In the genomic region with DNA sequence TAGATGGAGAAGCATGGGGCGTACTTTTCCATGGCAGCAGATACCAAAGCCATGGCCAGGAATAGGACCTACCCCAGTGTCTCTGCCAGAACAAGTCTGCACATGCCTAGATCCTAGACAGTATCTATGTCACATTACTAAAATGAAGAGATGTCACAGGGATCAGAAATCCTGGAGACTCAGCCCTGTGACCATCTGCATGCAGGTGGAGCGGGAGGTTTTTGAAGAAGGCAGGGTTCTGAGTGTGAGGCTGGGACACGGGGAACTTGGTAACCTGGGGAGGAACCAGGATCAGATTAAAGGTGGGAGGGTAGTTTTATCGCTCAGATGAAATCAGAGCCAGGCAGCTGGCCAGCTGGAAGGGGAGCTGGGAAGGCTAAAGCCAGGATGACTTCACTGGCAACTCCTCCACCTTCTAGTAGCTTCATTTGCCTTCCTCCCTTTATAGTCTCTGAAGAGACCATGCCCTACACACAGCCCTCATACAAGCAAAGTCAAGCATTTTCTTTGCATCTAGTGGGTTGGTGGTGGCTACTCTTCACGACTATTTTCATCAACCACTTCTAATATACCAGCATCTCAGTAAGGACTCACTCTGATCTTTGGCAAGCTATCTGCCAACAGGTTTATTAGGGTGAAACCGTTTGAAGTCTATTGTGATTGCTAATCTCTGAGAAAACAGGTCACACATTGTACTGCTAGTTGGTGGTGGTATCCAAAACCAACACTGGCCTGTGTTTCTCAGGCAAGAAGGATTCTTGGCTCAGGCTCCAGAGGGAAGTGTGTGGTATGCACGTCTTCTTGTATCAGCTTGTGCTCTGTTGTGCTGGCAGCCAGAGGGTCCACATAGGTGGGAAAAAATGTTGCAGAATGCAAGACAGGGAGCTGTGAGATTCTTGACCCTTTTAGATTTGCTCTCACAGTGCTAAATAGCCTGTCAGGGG, we compare ENCODE assay signal across 17 mouse cellular contexts. TPM values are rescaled to one million over a fixed set of nuclear protein-coding genes. Genes with fewer than 3 reads are reported as not detected.
DNase-seq lines count a peak whose midpoint lies in the region; ATAC-seq and TF ChIP-seq lines count a peak whose summit lies in the region.
"Had no signal": no experiment of that assay in that cellular context is flagged by ENCODE, and none has a peak within 500 bp of the region (broad histone marks: within the 10 kb centered on the region; RNA-seq: fewer than 3 reads in every experiment).

No protein-coding gene starts in this region.

- 42% methylated on average over 7 of the region's 7 CpGs for WGBS in heart, embryonic 15.5 days

- TF ChIP-seq CTCF in testis, adult 2 months (IDR thresholded peaks at IDR 0.05; ENCODE audit: control insufficient read depth, insufficient read depth, insufficient replicate concordance, low read depth, low read length): no peak

- no peak for TF ChIP-seq POLR2A in testis, adult 2 months (IDR thresholded peaks at IDR 0.05; ENCODE audit: control insufficient read depth, low read depth, low read length)

- H3K4me1 ChIP-seq in heart, embryonic 15.5 days (replicated peaks): peaks cover 70% of the 10 kb centered on the region
- H3K4me1 ChIP-seq in testis, adult 2 months (ENCODE audit: control insufficient read depth, insufficient read depth, low read length): peaks cover 3% of the 10 kb centered on the region; the same call in 1 of the 2 replicates
- H3K4me1 ChIP-seq: hindbrain, embryonic 10.5 days had no signal

- H3K27ac ChIP-seq in heart, embryonic 15.5 days: peak overlapping the region; percentile 77
- no peak overlapping the region for H3K27ac ChIP-seq in testis, adult 2 months (ENCODE audit: control insufficient read depth, insufficient read depth, low read depth, low read length)
- H3K27ac ChIP-seq: hindbrain, embryonic 10.5 days; lung, embryonic 15.5 days had no signal

- no peak overlapping the region for H3K9ac ChIP-seq in heart, embryonic 15.5 days
- H3K9ac ChIP-seq: lung, embryonic 15.5 days had no signal

- H3K4me2 ChIP-seq in heart, embryonic 15.5 days: peak overlapping the region; percentile 36
- H3K4me2 ChIP-seq: lung, embryonic 15.5 days had no signal

- intact Hi-C loops in heart, postnatal 36 days (cut with DNase I): no loop called here

- no peak overlapping the region for H3K4me3 ChIP-seq in heart, embryonic 15.5 days
- H3K4me3 ChIP-seq in testis, adult 2 months (ENCODE audit: control insufficient read depth, low read depth, low read length): peak overlapping the region; percentile 74
- H3K4me3 ChIP-seq: hindbrain, embryonic 10.5 days; lung, embryonic 15.5 days had no signal

- H3K36me3 ChIP-seq in heart, embryonic 15.5 days: 0 out of 2 replicates have a peak, but pooled peaks cover 6% of the 10 kb centered on the region
- no peaks in the 10 kb centered on the region for H3K36me3 ChIP-seq in testis, adult 2 months (ENCODE audit: control insufficient read depth, insufficient read depth, low read length)
- H3K36me3 ChIP-seq: hindbrain, embryonic 10.5 days; lung, embryonic 15.5 days had no signal

- no peaks in the 10 kb centered on the region for H3K9me3 ChIP-seq in heart, embryonic 15.5 days (replicated peaks)
- H3K9me3 ChIP-seq: hindbrain, embryonic 10.5 days; lung, embryonic 15.5 days had no signal

- DNase-seq in adrenal gland, adult 2 months: peak; percentile 10
- DNase-seq in adrenal gland, postnatal 36 days: no peak
- no peak for DNase-seq in heart, postnatal 36 days
- no peak for DNase-seq in testis, postnatal 14 days (ENCODE audit: low spot score)
- no peak for DNase-seq in right cerebral cortex, adult 18-20 months
- no peak for DNase-seq in T-cell, adult 2 months (ENCODE audit: low spot score)
- DNase-seq: cerebellum, postnatal 36 days; kidney, postnatal 36 days; midbrain, embryonic 14.5 days; right cerebral cortex, postnatal 25 days; thymus, adult 18-20 months had no signal

- peak; percentile 79 for ATAC-seq in heart, embryonic 15.5 days (replicated peaks; ENCODE audit: insufficient number of reproducible peaks, insufficient read depth, low FRiP score, low read depth)
- ATAC-seq: activated CD4-positive, CD25-positive, alpha-beta regulatory T cell, adult 4 months had no signal

- no peaks in the 10 kb centered on the region for H3K27me3 ChIP-seq in heart, embryonic 15.5 days
- no peaks in the 10 kb centered on the region for H3K27me3 ChIP-seq in testis, adult 2 months (ENCODE audit: control insufficient read depth, insufficient read depth, low read length)
- H3K27me3 ChIP-seq: lung, embryonic 15.5 days had no signal

RNA-seq across cellular contexts. Expression of gene Fhl2, which starts 23.2 kb away (rescaled TPM):
- 10 to 100 TPM; 20.0 to 37.1 TPM for total RNA-seq in adrenal gland, adult 2 months (2021)
- polyA plus RNA-seq in adrenal gland, adult 2 months (2012; rRNA removed): 15.4 and 16.0 TPM in 2 replicates
- total RNA-seq in adrenal gland, postnatal 36 days (2021): 10 to 100 TPM; 25.4 to 27.6 TPM
- polyA plus RNA-seq in heart, embryonic 15.5 days (2015; fragmentation: Nextera tagmentation; extraction: Ambion mirVana): 298 and 363 TPM in 2 replicates
- 1,000 to 10,000 TPM; 1,415 to 1,925 TPM for total RNA-seq in heart, postnatal 36 days (2021)
- polyA plus RNA-seq in testis, adult 2 months (2012; rRNA removed): 12.1 and 13.7 TPM in 2 replicates
- total RNA-seq: megakaryocyte progenitor cell, adult 5-6 weeks had no signal

Comparison
In these comparisons a context has a peak if more than half of its experiments do, and no peak if none do; other contexts are left out.
1. RNA of gene Fhl2, which starts 23.2 kb away (total RNA-seq): 1,415 to 1,925 TPM in heart, postnatal 36 days; 20.0 to 37.1 TPM in adrenal gland, adult 2 months and 25.4 to 27.6 TPM in adrenal gland, postnatal 36 days; every median in the first group is over 10 times any median in the second.